Mouse (Mus musculus) cerebellum, adult (tissue): ENCODE measurements at regions not wholly inside any gene's neighbourhood (a gene's known extent, or its start where the extent isn't known, plus 50 kb on each side); places are given as distances from the start of the nearest gene placed in this dataset.

Source experiments
- ATAC-seq: cut with Nextera tagmentation; 2 replicates; pipeline ENCODE4 v1.9.2; 2017; ENCODE audit warnings: mild to moderate bottlenecking, moderate library complexity, mixed read lengths; ENCODE audit not compliant: insufficient number of reproducible peaks, low FRiP score, low TSS enrichment

DNA sequence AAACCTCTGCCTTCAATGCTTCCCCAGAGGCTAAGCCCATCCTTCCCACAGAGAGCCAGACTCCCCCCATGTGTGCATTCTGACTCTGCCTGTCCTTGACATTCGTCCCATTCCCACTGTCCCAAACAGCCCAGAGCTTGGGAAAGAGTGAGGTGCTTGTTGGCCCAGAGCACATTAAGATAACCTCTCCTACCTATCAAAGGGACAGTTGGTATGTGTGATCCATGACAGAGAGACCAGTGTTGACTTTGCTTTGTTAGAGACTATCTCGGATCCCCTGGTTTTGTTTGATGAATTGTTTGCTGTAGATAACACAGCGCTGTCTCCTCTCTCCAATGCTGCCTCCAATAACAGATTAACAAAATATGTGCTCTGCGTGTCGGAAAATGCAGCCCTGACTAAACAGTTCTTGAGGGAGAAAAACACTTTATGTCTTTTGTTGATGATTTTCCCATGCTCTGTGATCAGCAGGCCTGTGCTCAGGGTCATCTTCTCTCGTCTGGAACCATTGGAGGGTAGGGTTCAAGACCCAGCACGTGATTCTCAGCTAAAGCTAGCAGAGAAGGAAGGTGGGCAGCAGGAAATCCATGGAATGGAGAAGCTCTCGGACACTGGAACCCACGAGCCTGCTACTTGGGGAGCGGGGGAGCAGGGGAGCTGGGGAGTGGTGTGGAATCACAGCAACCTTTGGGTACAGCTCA is 217.2 kb upstream of the Clint1 start:
- no peak for ATAC-seq

DNA sequence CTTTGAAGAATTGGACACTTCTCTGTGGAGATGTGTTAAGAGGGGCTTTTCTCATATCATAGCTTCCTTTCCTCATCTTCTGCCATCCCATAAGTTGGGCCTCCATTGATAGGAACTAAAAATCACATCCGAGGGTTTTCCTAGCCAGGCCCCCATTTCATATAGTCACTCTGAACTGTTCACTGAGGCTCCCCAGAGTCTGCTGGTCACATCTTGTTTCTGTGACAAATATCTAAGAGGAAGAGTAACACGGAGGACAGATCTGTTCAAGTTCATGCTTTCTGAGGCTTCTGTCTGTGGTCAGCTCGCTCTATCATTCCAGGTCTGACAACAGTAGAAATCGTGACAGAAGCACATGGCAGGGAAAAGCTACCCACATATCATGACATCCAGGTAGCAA is 216.0 kb upstream of the Clint1 start:
- no peak for ATAC-seq

DNA sequence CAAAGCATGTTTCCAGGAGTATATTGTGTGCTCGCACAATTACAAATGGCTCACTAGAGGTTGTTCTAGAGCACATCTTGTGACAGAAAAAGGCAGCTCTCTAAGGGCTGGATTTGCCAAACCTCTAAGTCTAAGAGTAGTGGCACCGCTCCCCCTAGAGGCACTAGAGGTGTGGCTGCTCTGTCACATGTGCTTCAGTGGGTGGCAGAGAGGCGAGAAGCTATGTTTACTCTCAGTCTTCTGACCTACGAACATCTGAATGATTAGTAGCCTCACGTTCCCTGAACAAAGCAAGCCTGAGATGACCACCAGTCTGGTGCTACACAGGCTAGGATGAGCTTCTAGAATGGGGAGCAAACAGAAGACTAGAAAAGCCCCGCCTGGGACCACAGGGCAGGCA is 212.6 kb upstream of the Clint1 start:
- ATAC-seq: no peak

DNA sequence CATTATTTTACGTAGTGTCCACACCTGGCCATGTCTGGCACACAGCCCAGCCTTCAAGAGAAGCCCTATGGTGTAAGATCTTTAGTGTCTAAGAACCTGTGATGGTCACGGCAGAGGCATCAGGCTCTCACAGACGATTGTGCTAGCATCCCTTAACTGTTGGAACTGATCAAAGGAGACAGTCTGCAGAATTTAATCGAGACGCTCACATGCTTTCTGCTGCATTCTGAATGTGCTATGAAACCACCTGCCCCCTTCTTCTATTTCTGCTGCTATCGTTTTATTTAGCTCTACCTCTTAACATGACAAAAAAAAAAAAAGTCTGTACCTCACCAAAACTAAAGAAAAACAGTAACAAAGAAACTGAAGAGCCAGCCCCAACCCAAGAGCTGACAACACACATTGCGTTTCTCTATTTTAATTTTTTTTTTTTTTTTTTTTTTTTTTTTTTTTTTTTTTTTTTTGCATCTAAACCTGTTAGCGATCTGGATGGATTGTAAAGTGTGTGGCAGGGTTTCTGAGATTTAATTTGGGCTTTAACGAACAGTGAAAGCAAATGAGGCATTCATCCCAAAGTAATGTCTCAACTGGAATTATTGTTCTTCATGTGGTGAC is 209.6 kb upstream of the Clint1 start:
- no peak for ATAC-seq

DNA sequence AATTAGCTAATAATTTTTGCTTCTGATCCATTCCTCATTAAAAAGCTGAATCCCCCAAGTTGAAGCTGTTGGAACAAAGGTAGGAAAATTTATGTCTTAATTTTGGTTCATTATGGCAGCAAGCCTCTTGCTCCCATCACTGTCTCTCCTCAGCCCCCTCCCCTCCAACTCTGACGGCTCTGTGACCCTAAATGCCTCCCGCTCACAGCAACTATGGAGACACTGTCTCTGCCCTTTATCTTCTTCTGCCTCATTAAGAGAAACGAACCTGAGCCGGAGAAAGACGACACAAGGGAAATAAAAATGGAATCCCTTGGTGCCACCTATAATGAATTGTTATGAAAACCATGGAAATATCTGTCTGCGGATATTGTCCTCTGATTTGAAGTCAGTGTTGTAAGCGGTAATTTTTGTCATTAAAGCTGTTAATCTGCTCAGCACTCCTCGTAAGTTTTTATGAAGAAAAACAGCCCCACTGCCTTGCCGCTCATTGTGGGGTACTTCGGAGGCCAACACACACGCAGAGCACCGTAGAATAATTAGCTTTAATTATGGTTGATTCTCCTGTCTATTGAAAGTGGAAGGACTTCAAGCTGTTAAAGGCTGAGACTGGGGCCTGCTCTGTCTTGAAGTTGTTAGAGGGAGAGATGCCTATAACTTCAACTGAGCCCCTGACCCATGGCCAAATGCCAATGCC is 208.1 kb upstream of the Clint1 start:
- no peak for ATAC-seq

DNA sequence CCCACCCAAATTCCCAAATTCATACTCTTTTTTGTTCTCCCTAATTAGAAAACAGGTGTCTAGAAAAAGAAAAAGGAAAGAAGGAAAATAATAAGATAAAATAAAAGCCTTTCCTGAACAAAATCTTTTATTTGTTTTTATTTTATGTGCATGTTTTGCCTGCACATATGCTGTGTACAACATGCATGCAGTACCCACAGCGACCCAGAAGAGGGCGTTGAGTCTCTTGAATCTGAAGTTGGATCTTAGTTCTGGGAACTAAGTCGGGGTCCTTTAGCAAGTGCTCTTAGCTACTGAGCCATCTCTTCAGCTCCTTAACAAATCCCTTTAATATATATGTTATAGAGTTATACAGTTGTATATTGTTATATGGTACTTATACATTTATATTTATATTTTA is 206.0 kb upstream of the Clint1 start:
- ATAC-seq: no peak

DNA sequence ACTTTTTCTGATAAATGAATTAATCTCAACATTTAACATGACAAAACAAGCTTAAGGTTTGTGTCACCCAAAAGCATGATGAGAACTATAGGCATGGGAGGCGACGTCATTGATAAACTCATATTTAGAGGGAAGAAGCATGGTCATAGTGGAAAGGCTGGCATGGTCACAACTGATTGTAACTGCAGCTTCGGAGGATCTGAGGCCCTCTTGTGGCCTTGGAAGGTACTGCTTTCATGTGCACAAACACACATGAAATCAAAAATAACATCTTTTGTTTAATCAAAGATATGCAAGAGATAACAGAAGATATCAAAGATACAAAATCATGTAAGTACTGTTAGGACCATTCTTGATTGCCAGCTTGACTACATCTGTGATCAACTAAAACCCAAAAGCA is 204.0 kb upstream of the Clint1 start:
- no peak for ATAC-seq

DNA sequence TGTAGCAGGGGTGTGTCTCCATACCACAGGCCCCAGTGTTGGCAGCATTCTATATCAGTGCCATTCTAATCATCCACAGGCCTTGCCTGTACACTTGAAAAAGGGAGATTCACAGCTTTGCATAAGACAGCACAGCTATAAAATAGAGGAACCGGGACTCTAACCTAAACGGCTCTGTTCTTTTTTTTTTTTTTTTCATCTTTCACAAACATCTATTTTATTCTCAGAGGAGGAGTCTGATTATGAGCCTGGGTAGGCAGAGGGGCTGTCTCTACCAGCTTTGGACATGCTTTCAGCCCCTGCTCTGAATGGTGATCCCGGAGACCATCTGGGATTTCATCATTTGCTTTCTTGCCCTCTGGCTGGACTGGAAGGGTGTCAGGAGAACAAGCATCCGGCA is 195.6 kb upstream of the Clint1 start:
- no peak for ATAC-seq

DNA sequence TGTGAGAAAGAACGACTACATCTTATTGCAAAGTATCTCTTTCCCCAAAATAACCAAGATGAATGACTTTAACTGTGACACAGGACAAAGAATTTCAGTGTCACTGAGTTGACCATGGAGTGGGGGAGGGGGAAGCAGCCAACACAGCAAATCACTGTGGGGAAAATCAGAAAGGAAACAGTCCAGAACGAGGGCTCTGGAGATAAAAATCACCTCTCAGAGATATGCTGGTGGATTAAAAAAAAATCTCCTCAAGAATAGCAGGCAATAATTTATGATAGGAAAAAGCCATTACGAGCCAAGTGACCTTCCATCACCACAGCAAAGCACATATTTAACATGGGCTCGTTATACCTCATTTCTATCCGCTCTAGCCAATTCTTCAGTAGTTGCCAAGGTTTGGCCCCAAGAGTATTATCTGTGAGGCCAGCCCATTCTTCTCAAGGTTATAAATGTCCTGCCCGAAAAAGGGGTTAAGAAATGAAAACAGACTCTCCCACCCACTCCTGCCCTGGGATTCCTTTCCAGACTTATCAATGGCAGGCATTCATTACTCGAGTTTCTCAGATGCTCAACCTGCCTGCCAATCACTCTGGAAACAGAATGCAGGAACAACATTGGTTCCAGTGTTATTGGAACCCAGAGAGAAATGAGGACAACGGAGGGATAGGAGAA is 181.6 kb upstream of the Clint1 start:
- no peak for ATAC-seq

DNA sequence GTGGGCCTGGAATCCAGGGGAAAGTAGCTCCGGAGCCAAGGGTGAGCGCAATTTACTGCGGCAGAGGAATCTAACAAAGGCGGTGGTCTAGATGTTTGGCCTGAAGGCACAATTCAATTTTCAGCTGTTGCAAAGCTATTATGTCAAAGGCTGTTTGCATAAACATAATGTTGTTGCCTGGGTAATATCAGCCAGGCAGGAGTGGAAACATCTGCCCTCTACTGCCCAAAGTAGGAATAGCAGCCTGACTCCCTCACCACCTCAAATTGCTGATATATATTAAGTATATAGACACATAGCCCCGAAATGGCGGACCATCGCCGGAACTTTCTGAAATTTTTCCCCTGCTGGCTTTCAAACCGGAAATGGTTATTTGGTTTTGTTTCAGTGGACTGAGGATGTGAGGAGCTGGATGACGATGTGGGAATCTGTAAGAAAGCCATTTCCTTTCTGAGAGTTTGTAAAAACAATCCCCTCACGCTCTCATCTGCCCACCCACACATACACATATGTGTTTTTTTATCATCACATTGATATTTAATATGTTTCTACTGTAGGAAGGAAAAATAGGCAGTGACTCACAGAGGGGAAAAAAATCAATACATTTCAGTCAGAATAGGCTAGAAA is 173.1 kb upstream of the Clint1 start:
- ATAC-seq: 0 out of 2 replicates have a peak, but pooled peaks have one; percentile 31

DNA sequence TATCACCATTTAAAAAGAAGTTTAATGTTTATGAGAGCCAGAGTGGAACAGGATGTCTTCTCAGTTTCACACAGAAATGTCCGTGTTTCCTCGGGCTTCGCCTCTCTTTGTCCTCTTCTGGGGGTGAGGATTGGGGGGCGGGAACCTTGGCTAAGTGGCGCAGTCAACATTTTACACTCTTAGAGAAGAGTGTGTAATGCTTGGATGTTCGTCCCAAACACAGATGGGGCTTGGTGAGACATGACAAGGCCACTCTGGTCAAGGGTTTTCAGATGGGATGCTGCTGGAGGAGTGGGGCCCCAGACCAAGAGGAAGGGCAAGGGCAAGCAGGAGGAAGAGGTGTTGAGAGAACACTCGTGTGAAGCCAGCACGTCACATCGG is 172.6 kb upstream of the Clint1 start:
- no peak for ATAC-seq

DNA sequence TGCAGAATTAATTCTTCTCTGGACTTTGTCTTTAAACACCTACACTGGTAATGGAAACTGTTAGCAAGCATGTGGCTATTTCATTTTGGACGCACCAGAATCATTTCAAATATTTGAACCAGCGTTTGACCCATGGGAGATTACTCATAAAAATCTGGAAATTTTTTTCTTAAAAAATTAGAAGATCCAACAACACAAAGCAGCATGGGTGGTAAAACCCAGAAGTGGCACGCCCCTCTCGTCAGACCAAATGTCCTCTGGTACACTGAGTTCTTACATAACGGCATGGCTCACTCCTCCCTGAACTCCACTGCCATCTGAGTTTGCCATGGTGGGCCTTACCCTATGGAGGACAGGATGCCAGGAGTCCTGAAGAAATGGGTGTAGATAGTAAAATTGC is 166.3 kb upstream of the Clint1 start:
- no peak for ATAC-seq

DNA sequence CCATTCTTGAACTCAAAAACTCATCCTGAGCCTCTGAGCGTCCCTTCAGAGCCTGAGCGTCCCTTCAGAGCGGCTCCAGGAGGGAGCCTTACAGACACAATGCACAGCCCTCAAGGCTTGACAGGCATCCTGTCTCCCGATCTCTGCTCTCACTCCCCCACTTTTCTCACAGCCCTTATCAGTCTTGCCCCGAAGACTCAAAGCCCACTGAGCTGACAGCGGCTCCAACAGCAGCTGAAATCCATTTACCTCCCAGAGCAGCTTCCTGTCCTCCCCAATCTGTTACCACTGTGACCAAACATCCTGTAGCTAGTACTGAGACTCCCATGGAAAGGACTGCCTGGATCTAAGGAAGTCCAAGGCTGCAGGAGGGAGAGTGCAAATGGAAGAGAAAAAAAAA is 158.6 kb upstream of the Clint1 start:
- no peak for ATAC-seq

DNA sequence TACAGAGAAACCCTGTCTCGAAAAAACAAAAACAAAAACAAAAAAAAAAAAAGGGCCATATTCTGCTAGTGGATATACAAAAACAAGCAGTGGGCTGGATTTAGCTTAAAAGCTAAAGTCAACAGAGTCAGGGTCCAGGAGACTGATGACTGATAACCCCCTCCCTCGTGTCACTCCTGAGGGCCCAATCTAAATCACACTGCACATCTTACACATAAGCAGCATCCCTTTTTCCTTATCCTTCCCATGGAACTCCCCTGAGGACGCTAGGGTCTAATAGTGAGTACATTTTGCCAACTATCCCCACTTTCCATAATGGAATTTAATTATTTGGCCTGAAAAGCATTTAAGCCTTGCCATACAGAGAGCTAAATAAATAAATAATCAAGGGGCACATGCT is 150.3 kb upstream of the Clint1 start:
- no peak for ATAC-seq

DNA sequence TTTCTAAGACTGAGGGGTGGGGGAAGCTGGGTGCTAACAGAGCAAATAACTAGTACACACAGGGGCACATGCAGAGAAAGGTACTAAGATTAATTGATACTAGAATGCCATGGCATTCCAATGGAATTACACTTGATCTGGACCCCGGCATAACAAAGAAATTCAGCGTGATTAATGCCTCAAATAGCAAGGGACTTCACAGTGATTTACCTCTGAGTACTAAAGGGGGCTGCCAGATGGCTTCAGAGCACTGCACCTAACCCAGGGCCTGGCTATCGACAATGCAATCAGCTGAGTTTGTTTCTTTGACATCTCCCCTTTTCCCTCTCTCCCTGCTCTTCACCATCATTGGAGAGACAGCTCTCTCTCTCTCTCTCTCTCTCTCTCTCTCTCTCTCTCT is 148.9 kb upstream of the Clint1 start:
- no peak for ATAC-seq

DNA sequence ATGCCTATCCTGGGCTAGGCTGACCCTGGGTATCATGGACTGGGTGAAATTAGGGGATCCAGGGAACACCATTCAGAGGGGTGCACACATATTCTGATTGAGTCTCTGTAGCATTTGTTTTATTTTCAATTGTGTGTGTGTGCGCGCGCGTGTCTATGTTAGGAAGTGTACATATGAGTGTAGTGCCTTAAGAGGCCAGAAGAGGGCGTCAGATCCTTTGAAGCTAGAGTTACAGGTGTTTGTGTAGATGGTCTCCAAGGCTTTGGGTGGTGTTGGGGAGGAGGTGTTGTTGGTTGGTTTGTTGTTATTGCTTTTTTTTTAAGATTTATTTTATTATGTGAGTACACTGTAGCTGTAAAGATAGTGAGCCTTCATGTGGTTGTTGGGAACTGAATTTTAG is 147.4 kb upstream of the Clint1 start:
- no peak for ATAC-seq

DNA sequence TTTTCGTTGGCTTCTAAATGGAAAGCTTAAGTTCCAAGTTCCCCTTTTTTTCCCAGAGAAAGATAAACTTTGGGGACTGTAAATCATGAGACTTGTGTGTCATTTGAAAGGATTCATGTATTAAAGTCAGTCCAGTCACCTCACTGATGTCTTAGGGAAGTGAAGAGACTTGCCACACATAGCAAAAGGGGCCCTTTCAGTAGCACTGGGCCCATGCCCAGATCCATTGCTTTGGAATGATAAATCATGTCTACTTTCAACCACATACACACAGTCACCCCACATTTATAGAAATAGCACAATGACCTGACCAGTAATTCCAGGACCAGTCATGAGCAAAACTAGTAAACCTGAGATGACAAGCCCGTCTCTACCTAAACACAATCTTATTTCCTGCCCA is 133.2 kb upstream of the Clint1 start:
- no peak for ATAC-seq

DNA sequence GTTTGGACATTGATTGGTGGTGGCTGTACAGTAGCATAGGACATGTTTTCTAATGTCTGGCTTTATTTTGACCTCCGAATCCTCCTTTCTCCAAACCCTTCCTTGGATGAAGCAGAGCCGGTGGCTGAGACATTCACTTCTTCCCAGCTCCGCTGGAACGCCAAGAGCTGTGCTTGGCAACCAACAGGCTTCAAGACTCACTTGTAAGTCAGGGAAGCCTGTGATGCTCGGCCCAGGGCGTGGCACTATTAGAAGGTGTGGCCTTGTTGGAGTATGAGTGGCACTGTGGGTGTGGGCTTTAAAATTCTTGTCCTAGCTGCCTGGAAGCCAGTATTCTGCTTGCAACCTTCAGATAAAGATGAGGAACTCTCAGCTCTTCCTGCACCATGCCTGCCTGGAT is 132.0 kb upstream of the Clint1 start:
- ATAC-seq: no peak

DNA sequence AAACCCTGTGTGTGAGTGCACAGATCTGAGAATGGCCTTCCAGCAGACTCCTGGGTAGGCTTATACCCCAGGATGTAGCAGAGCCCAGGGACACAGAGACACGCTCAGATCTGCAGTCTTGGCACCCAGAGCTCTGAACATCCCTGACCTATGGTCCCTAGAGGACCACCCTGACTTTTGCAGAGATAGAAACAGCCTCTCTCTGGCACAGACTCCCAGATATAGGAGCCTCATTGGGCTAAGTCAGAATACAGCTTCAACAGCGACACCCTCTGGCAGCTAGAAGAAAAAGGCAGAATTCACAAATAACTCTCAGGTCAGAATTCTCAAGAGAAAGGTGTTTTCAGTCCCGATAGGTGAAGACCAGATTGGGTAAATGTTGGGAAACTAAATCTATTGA is 115.3 kb upstream of the Clint1 start:
- no peak for ATAC-seq

DNA sequence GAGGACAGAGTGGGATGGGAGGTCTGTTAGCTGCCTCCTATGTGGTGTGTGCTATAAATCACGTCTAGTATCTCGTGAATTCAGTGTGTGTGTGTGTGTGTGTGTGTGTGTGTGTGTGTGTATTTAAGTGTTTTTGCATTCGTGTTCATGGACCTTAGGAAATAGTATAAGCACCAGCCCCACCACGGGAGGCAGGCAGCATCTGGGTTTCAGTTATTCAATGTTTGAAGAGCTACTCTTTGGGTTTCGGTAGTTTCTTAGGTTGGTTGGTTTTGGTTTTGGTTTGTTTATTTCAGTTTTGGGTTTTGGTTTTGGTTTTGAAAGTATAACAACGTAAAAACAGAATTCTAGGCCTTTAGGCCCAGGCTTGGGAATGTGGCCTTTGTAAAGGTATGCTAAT is 113.5 kb upstream of the Clint1 start:
- no peak for ATAC-seq

DNA sequence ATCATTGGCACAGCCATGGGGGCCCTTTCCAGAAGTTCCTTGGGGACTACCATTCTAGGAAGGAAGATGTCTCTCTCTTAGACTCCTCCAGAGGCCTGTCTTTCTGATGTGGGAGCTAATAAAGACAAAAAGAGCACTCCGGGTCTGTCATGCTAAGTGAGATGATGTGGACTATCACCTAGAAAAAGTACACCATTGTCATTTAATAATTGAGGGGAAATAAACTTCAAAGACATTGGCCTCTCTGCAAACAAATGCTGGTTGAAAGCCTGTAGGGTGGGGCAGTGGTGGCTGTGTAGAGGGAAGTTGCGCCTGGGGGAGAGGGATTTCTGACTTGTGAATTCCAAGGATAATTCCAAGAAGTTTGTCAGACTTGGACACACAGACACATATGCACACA is 105.9 kb upstream of the Clint1 start:
- no peak for ATAC-seq
